Mouse (Mus musculus) gastrocnemius, adult 2 months (tissue): ENCODE results near the gene Tinagl1. TPM values are rescaled to one million over a fixed set of nuclear protein-coding genes. Genes with fewer than 3 reads are reported as not detected.

ENCODE experiments used
- DNase-seq: peaks from one replicate; pipeline ENCODE4 v3.0.0; 2022
- H3K27ac ChIP-seq: fragments of 200-600 bp; 2 replicates; pipeline ENCODE4 v1.8.1; 2022; ENCODE audit warnings: mild to moderate bottlenecking
- H3K4me3 ChIP-seq: fragments of 200-600 bp; 2 replicates; pipeline ENCODE4 v1.8.1; 2022; ENCODE audit warnings: mild to moderate bottlenecking, moderate library complexity
- CTCF ChIP-seq: fragments of 200-600 bp; IDR thresholded peaks from 2 replicates; pipeline ENCODE4 v1.8.1; 2022; ENCODE audit warnings: antibody characterized with exemption, mild to moderate bottlenecking, moderate library complexity
- intact Hi-C: fragments of 180-260 bp; cut with DNase I; formaldehyde crosslinking; loops from one replicate; pipeline ENCODE4 v1.15.1; 2025
- total RNA-seq, 2 experiments: library from RNA; stranded (reverse); gene quantifications; 2 replicates each; pipeline ENCODE4 v1.2.3; 2021

Tinagl1 gene
- total RNA-seq, 2 experiments from 2014 or later: 18.7 to 45.2 TPM

- intact Hi-C loops: no loop called here
- H3K27ac ChIP-seq: no peak overlapping the region
- no peak overlapping the region for H3K4me3 ChIP-seq
- no peak for TF ChIP-seq CTCF
- no peak for DNase-seq
These were observed 44.8 kb downstream of the Tinagl1 start for GRCm38 (mm10) chr4:130130082-130130481.

GRCm38 (mm10) chr4:130128907-130129306, 46.0 kb downstream of the Tinagl1 start:
- intact Hi-C loops: no loop called here
- DNase-seq: no peak
- H3K4me3 ChIP-seq: no peak overlapping the region
- H3K27ac ChIP-seq: no peak overlapping the region
- TF ChIP-seq CTCF: no peak

- intact Hi-C loops: no loop called here
- Histone ChIP-seq H3K4me3 (no peak overlapping the region), H3K27ac (no peak overlapping the region)
- peak; percentile 50 for DNase-seq
- no peak for TF ChIP-seq CTCF
These were observed 49.0 kb downstream of the Tinagl1 start for GRCm38 (mm10) chr4:130125935-130126334.

GRCm38 (mm10) chr4:130125164-130125563, 49.8 kb downstream of the Tinagl1 start:
- Histone ChIP-seq H3K27ac (no peak overlapping the region), H3K4me3 (no peak overlapping the region)
- TF ChIP-seq CTCF: no peak
- no peak for DNase-seq
- intact Hi-C loops: no loop called here

- DNase-seq: no peak
- Histone ChIP-seq H3K4me3 (no peak overlapping the region), H3K27ac (no peak overlapping the region)
- no peak for TF ChIP-seq CTCF
- intact Hi-C loops: no loop called here
These were observed 50.8 kb downstream of the Tinagl1 start for GRCm38 (mm10) chr4:130124110-130124509.

GRCm38 (mm10) chr4:130123020-130123419, 51.9 kb downstream of the Tinagl1 start:
- H3K27ac ChIP-seq: no peak overlapping the region
- intact Hi-C loops: no loop called here
- H3K4me3 ChIP-seq: no peak overlapping the region
- DNase-seq: no peak
- no peak for TF ChIP-seq CTCF

GRCm38 (mm10) chr4:130121560-130121959, 53.4 kb downstream of the Tinagl1 start:
- Histone ChIP-seq H3K27ac (no peak overlapping the region), H3K4me3 (no peak overlapping the region)
- intact Hi-C loops: no loop called here
- DNase-seq: no peak
- TF ChIP-seq CTCF: no peak

GRCm38 (mm10) chr4:130120752-130121151, 54.2 kb downstream of the Tinagl1 start:
- TF ChIP-seq CTCF: no peak
- H3K27ac ChIP-seq: no peak overlapping the region
- intact Hi-C loops: no loop called here

More at GRCm38 (mm10) chr4:130120752-130121151, 54.2 kb downstream of the Tinagl1 start:
- H3K4me3 ChIP-seq: no peak overlapping the region
- no peak for DNase-seq

Other genes starting within 250 kb of the Tinagl1 start
- not detected for gene Spocd1, start 245.9 kb downstream of the Tinagl1 start, total RNA-seq
- gene Adgrb2, start 190.3 kb downstream of the Tinagl1 start, total RNA-seq: under 1 TPM; 0.48 to 0.59 TPM
- gene Col16a1, start 127.3 kb downstream of the Tinagl1 start, total RNA-seq: 1 to 10 TPM; 3.5 to 7.9 TPM
- 10 to 100 TPM; 37.3 to 37.5 TPM for gene Pef1, start 72.6 kb downstream of the Tinagl1 start, total RNA-seq
- gene Hcrtr1, start 35.8 kb downstream of the Tinagl1 start, total RNA-seq: not detected
- not detected for gene Gm853, start 47.3 kb upstream of the Tinagl1 start, total RNA-seq
- gene Serinc2, start 104.1 kb upstream of the Tinagl1 start, total RNA-seq: 10 to 100 TPM; 48.0 to 70.7 TPM
- gene Fabp3, start 133.5 kb upstream of the Tinagl1 start, total RNA-seq: 1,000 to 10,000 TPM in 1 of 2 experiments, 100 to 1,000 TPM in 1; 551 to 1,329 TPM
- gene Gm10570, start 133.6 kb upstream of the Tinagl1 start, total RNA-seq: under 1 TPM in 1 of 2 experiments, not detected in 1; 0.54 TPM
- gene Zcchc17, start 184.8 kb upstream of the Tinagl1 start, total RNA-seq: 10 to 100 TPM; 38.4 to 47.3 TPM
- 10 to 100 TPM in 1 of 2 experiments, 1 to 10 TPM in 1; 9.5 to 13.0 TPM for gene Snrnp40, start 185.0 kb upstream of the Tinagl1 start, total RNA-seq